Mouse (Mus musculus) forebrain, embryonic 16.5 days (tissue): ENCODE results near the gene Papss2. TPM values are rescaled to one million over a fixed set of nuclear protein-coding genes. Genes with fewer than 3 reads are reported as not detected.

Experiments
- ATAC-seq: fragments of 200-750 bp; cut with Nextera tagmentation; 2 replicates; pipeline ENCODE4 v1.8.0; 2017; ENCODE audit warnings: mild to moderate bottlenecking, moderate library complexity
- H3K27ac ChIP-seq: fragments of 300-500 bp; sonication (generic); 2 replicates; pipeline ENCODE4 v1.5.1; 2014; ENCODE audit warnings: low read length, control low read depth
- H3K27me3 ChIP-seq: fragments of 300-500 bp; sonication (generic); replicated peaks from 2 replicates; pipeline ENCODE4 v1.6.1; 2014; ENCODE audit warnings: low read length; ENCODE audit not compliant: control insufficient read depth, insufficient read depth
- H3K36me3 ChIP-seq: fragments of 300-500 bp; sonication (generic); 2 replicates; pipeline ENCODE4 v1.6.1; 2014; ENCODE audit not compliant: control insufficient read depth, insufficient read depth
- H3K4me1 ChIP-seq: fragments of 300-500 bp; sonication (generic); replicated peaks from 2 replicates; pipeline ENCODE4 v1.6.1; 2014; ENCODE audit warnings: low read length; ENCODE audit not compliant: control insufficient read depth, insufficient read depth
- H3K4me2 ChIP-seq: fragments of 300-500 bp; sonication (generic); 2 replicates; pipeline ENCODE4 v1.6.1; 2014; ENCODE audit warnings: mild to moderate bottlenecking, low read length, control low read depth
- H3K4me3 ChIP-seq: fragments of 300-500 bp; sonication (generic); replicated peaks from 2 replicates; pipeline ENCODE4 v1.5.1; 2014; ENCODE audit warnings: mild to moderate bottlenecking, low read length, control low read depth
- H3K9ac ChIP-seq: fragments of 300-500 bp; sonication (generic); replicated peaks from 2 replicates; pipeline ENCODE4 v1.6.1; 2014; ENCODE audit warnings: low read depth, low read length, control low read depth
- H3K9me3 ChIP-seq: fragments of 300-500 bp; sonication (generic); 2 replicates; pipeline ENCODE4 v1.6.1; 2016; ENCODE audit warnings: low read length; ENCODE audit not compliant: control insufficient read depth
- WGBS: fragments of 180-500 bp; shearing (Covaris S2); extraction: QIAGEN DNeasy Blood & Tissue Kit; methylation state at CpG from one replicate; pipeline ENCODE4 v1.1.7; 2014; 5-methylcytosine and 5-hydroxymethylcytosine counted together
- polyA plus RNA-seq: library from polyadenylated mRNA; unstranded; fragments of >200 nt; fragmentation: Nextera tagmentation; extraction: Ambion mirVana; gene quantifications from 2 replicates; pipeline ENCODE4 v1.2.1, GENCODE M21; 2015

The Papss2 gene
- polyA plus RNA-seq, 1 experiment from 2014 or later: 0.51 TPM

DNA sequence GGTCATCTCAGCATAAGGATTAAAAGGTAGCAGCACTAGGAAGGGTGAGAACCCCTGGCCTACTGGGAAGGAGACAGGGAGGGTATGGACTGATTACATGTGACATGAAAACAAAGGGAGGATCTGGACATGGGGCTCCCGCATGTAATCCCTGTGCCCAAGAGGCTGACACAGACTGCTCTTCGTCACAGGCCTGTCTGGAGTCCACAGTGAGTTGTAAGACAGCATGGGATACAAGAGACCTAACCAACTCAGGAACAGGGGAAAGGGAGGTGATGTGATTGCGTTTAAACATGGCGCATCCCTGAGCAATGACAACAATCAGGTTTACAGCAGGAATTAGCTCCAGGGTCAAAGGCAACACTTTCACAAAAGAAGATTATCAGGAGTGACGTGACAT is 113.4 kb downstream of the Papss2 start:
- Histone ChIP-seq H3K4me1 (peaks cover 15% of the 10 kb centered on the region), H3K36me3 (0 out of 2 replicates have a peak, but pooled peaks cover 10% of the 10 kb centered on the region), H3K4me3 (no peak overlapping the region), H3K27me3 (no peaks in the 10 kb centered on the region), H3K4me2 (no peak overlapping the region), H3K9ac (no peak overlapping the region), H3K9me3 (no peaks in the 10 kb centered on the region), H3K27ac (no peak overlapping the region)
- 94% methylated on average over 5 of the region's 5 CpGs for WGBS
- ATAC-seq: no peak

DNA sequence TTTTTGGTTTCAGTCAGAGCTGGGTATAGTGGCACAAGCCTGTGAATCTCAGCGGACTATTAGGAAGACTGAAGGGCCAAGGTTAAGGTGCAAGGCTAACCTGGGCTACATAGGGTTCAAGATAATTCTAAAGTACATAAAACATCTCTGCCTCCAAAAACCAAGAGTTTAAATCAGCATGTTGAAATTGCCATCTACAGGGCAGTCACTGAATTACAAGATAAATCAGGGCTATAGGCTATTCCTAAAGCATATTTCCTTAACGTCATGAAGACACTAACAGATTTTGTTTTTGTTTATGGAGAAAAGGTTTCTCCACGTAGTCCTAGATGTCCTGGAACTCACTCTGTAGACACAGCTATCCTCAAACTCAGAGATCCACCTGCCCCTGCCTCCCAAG is 114.7 kb downstream of the Papss2 start:
- 58% methylated on average over 3 of the region's 3 CpGs for WGBS
- Histone ChIP-seq H3K36me3 (0 out of 2 replicates have a peak, but pooled peaks cover 4% of the 10 kb centered on the region), H3K27ac (no peak overlapping the region), H3K4me3 (no peak overlapping the region), H3K27me3 (no peaks in the 10 kb centered on the region), H3K9ac (no peak overlapping the region), H3K9me3 (no peaks in the 10 kb centered on the region), H3K4me2 (no peak overlapping the region; the same call in 1 of the 2 replicates), H3K4me1 (peaks cover 15% of the 10 kb centered on the region)
- ATAC-seq: no peak

DNA sequence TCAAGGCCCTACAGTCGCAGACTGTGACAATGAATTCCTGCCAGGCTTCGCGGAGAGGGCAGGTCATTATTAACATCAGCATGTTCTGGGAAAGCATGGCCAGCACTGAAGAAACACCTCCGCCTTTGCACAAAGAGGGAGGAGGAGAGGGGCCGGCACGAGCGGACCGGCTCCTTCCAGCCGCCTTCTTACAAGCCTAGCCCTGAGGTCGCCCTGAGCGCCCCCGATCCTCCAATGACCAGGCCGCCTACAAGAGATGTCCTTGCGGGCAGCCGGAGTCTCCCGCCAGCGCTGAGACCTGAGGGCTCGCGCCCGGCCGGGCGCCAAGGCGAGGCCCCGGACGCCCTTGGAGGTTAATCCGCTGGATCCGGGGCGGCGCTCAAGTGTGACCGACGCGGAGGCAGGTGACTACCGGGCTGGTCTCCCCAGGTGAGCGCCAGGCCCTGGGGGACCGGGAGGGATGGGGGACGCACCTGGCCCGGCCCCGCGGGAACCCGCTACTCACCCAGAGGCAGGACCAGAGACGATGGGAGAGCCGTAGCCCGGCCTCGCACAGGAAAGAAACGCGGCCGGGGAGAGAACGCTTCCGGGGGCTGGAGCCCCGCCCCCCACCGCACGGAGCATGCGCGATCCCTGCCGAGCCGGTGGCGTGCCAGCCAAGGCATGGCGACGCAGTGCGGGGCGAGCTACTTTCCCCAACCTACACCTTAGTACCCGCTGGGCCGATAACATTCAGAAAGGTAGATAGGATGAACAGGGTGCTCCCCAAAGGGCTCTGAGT is 116.4 kb downstream of the Papss2 start:
- Histone ChIP-seq H3K9ac (peak overlapping the region; percentile 88), H3K27me3 (no peaks in the 10 kb centered on the region), H3K4me1 (peaks cover 15% of the 10 kb centered on the region), H3K4me2 (peak overlapping the region; percentile 69), H3K36me3 (no peaks in the 10 kb centered on the region), H3K27ac (peak overlapping the region; percentile 92), H3K4me3 (peak overlapping the region; percentile 88), H3K9me3 (no peaks in the 10 kb centered on the region)
- WGBS: under 1% methylated on average over 63 of the region's 63 CpGs
- peak; percentile 98 for ATAC-seq

DNA sequence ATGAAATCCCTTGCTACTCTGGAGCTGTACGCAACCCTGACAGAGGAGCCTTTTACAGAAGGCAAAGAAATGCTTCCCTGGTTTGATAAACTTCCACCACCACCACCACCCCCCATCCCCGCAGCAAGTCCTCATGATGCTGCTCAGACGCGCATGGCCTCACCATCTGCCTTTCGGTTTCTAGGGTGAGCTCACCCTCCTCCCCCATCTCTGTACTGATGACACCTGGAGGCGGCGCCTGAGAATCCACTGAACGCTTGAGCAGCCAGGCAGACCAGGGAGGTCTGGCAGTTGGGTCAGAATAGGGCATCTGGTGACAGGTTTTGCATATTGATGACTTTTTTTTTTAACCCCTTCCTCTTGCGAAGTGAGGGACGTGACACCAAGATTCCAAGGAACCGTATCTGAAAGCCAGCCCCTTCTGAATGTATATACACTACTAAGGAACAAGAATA is 117.0 kb downstream of the Papss2 start:
- peaks cover 15% of the 10 kb centered on the region for H3K4me1 ChIP-seq
- peak overlapping the region; percentile 88 for H3K9ac ChIP-seq
- no peaks in the 10 kb centered on the region for H3K27me3 ChIP-seq
- peak overlapping the region; percentile 88 for H3K4me3 ChIP-seq
- peak; percentile 87 for ATAC-seq
- H3K9me3 ChIP-seq: no peaks in the 10 kb centered on the region
- H3K36me3 ChIP-seq: no peaks in the 10 kb centered on the region
- peak overlapping the region; percentile 92 for H3K27ac ChIP-seq
- 0% methylated on average over 11 of the region's 11 CpGs for WGBS
- H3K4me2 ChIP-seq: peak overlapping the region; percentile 69

DNA sequence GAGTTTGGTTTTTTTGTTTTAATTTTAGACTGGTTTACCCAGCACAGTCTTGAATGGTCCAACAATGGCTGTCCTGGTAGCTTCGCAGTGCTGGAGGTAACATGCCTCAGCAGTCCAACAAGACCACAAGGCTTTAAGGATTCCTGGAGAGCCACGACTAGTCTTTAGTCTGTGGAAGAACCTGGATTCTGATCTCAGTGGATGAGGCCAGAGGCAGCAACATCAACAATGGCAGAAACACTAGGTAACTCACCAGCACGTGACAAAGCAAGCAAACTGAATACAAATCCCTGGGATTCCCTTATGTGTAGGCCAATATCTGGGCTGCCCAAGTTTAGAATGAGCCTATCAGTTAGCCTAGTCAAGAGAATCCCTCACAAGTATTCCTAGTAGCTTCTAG is 117.9 kb downstream of the Papss2 start:
- Histone ChIP-seq H3K27ac (no peak overlapping the region), H3K36me3 (no peaks in the 10 kb centered on the region), H3K27me3 (no peaks in the 10 kb centered on the region), H3K4me3 (no peak overlapping the region), H3K4me1 (peaks cover 15% of the 10 kb centered on the region), H3K9me3 (no peaks in the 10 kb centered on the region), H3K9ac (no peak overlapping the region), H3K4me2 (no peak overlapping the region)
- ATAC-seq: no peak
- WGBS: 73% methylated on average over 3 of the region's 3 CpGs

DNA sequence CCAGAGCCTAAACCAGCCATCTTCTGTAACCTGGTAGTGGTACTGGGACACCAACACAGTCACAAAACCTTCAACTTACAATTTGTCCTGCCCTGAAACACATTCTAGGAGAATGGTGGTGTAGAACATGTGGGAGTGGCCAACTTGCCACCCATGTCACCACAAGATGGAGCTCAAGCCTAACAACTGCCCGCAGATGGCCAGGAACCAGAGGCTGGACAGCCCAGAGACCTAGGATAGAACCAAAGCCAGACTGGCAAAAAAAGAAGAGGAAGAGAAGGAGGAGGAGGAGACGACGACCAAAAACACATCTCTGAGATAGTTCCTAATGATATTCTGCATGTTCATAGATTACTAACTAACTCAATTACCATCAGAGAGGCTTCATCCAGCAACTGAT is 119.6 kb downstream of the Papss2 start:
- no peak overlapping the region for H3K9ac ChIP-seq
- no peak overlapping the region for H3K27ac ChIP-seq
- H3K4me1 ChIP-seq: peaks cover 15% of the 10 kb centered on the region
- H3K9me3 ChIP-seq: no peaks in the 10 kb centered on the region
- H3K4me2 ChIP-seq: no peak overlapping the region
- no peak overlapping the region for H3K4me3 ChIP-seq
- no peak for ATAC-seq
- H3K27me3 ChIP-seq: no peaks in the 10 kb centered on the region
- no peaks in the 10 kb centered on the region for H3K36me3 ChIP-seq
- 9% methylated on average over 3 of the region's 3 CpGs for WGBS

DNA sequence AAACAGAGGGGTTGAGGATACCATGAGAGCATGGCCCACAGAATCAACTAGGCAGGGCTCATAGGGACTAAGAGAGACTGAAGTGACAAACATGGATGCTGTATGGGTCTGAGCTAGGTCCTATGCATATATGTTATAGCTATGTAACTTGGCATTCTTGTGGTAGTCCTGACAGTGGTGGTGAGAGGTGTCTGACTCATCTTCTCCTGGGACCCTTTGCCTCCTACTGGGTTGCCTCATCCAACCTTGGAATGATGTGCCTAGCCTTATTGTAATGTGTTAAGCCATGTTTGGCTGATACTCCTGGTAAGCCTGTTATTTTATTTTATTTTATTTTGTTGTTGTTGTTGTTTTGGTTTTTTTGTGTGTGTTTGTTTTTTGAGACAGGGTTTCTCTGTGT is 120.1 kb downstream of the Papss2 start:
- Histone ChIP-seq H3K4me3 (no peak overlapping the region), H3K4me2 (no peak overlapping the region), H3K9ac (no peak overlapping the region), H3K4me1 (peaks cover 11% of the 10 kb centered on the region), H3K27me3 (no peaks in the 10 kb centered on the region), H3K36me3 (no peaks in the 10 kb centered on the region), H3K9me3 (no peaks in the 10 kb centered on the region), H3K27ac (no peak overlapping the region)
- no peak for ATAC-seq

Other genes starting within 250 kb of the Papss2 start
- gene Sgms1, start 206.1 kb upstream of the Papss2 start, polyA plus RNA-seq: 14.0 and 16.3 TPM in 2 replicates
- gene Rpl9-ps6, start 129.2 kb upstream of the Papss2 start, polyA plus RNA-seq: 54.2 and 66.8 TPM in 2 replicates
- 49.5 TPM in 2 replicates for gene Minpp1, start 110.0 kb upstream of the Papss2 start, polyA plus RNA-seq
- 123 and 129 TPM in 2 replicates for gene Atad1, start 144.0 kb downstream of the Papss2 start, polyA plus RNA-seq
- gene Pten, start 161.7 kb downstream of the Papss2 start, polyA plus RNA-seq: 11.5 and 13.4 TPM in 2 replicates